In the genomic region with DNA sequence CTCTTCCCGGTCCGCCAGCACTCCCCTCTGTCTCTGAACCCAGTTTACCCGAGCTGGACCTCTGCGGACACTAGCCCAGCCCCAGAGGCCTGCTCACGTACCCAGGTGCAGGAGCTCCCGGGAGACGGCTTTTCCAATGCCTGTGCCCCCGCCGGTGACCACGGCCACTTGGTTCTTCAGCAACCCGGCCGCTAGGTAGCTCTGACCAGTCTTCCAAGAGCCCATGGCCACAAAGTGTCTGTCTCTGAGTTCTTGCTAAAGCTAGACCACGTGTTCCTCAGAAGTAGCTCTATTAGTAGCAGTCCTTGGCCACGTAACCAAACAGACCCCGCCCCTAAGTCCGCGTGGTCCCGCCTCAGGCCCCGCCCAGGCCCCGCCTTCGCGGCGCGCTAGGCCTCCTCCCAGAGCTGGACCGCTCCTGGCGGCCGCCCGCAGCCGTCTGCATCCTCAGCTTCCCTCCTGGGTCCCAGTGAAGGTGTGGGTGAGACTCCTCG, we compare ENCODE assay signal across 8 mouse cellular contexts. TPM values are rescaled to one million over a fixed set of nuclear protein-coding genes. Genes with fewer than 3 reads are reported as not detected.
DNase-seq lines count a peak whose midpoint lies in the region; ATAC-seq lines count a peak whose summit lies in the region.

A gene (minus strand): TSS at position 323 of the 494 bp plus-strand sequence.
A gene (plus strand): TSS at position 378 of the 494 bp plus-strand sequence.

- peak within 1 kb of the TSS; percentile 95 for H3K27ac ChIP-seq in hindbrain, embryonic 14.5 days

- H3K36me3 ChIP-seq in hindbrain, embryonic 14.5 days (replicated peaks; ENCODE audit: control insufficient read depth, insufficient read depth) = peaks cover 10% of the 10 kb centered on the region

- peak; percentile 98 for ATAC-seq in hindbrain, embryonic 14.5 days (ENCODE audit: low FRiP score)

- DNase-seq in NIH3T3 (ENCODE audit: low read depth) = peak; percentile 98
- DNase-seq in cerebellum, postnatal 10 days = peak; percentile 97 to 98
- peak; percentile 88 to 91 for DNase-seq in frontal cortex, postnatal 14 days (ENCODE audit: low spot score in 2 of 2)
- peak; percentile 93 for DNase-seq in hindbrain, embryonic 14.5 days (ENCODE audit: low spot score)
- peak; percentile 92 for DNase-seq in layer of hippocampus, postnatal 36 days
- peak; percentile 95 for DNase-seq in lung, postnatal 36 days
- DNase-seq in retina, postnatal 1 day = peak; percentile 95
- DNase-seq in urinary bladder, adult 18-20 months (ENCODE audit: low spot score in 2 of 2) = peak; percentile 88 to 92

- H3K4me3 ChIP-seq in hindbrain, embryonic 14.5 days (replicated peaks; ENCODE audit: low read length) = peak within 1 kb of the TSS; percentile 47

- no peaks in the 10 kb centered on the region for H3K27me3 ChIP-seq in hindbrain, embryonic 14.5 days (ENCODE audit: control insufficient read depth, insufficient read depth, low read length)

- no peaks in the 10 kb centered on the region for H3K9me3 ChIP-seq in hindbrain, embryonic 14.5 days (ENCODE audit: control insufficient read depth, low read length)

- H3K4me2 ChIP-seq in hindbrain, embryonic 14.5 days (replicated peaks) = peak within 1 kb of the TSS; percentile 82

- H3K9ac ChIP-seq in hindbrain, embryonic 14.5 days = peak within 1 kb of the TSS; percentile 89

- under 1% methylated on average over 30 of the region's 30 CpGs for WGBS in hindbrain, embryonic 14.5 days

- H3K4me1 ChIP-seq in hindbrain, embryonic 14.5 days (replicated peaks; ENCODE audit: control insufficient read depth, insufficient read depth, low read length) = peaks cover 27% of the 10 kb centered on the region

RNA-seq across cellular contexts. Expression of the first gene that starts in this region (rescaled TPM):
- polyA plus RNA-seq in hindbrain, embryonic 14.5 days (2014; fragmentation: Nextera tagmentation; extraction: Ambion mirVana) = 6.3 and 7.8 TPM in 2 replicates
- 1 to 10 TPM; 4.4 to 4.8 TPM for total RNA-seq in layer of hippocampus, postnatal 36 days (2021)

RNA-seq across cellular contexts. Expression of the second gene that starts in this region (rescaled TPM):
- polyA plus RNA-seq in hindbrain, embryonic 14.5 days (2014; fragmentation: Nextera tagmentation; extraction: Ambion mirVana) = 36.8 and 39.8 TPM in 2 replicates
- 10 to 100 TPM; 16.6 to 17.6 TPM for total RNA-seq in layer of hippocampus, postnatal 36 days (2021)

Comparison
In these comparisons a context has a peak if more than half of its experiments do, and no peak if none do; other contexts are left out.
1. Peak in every context shown above with its lines: DNase-seq, ATAC-seq, H3K4me3 ChIP-seq and H3K27ac ChIP-seq.